Mouse (Mus musculus) heart, embryonic 13.5 days (tissue): ENCODE measurements at regions not wholly inside any gene's neighbourhood (a gene's known extent, or its start where the extent isn't known, plus 50 kb on each side); places are given as distances from the start of the nearest gene placed in this dataset.

Source experiments
- ATAC-seq: fragments of 200-750 bp; cut with Nextera tagmentation; 2 replicates; pipeline ENCODE4 v1.8.0; 2017; ENCODE audit warnings: moderate TSS enrichment; ENCODE audit not compliant: insufficient number of reproducible peaks, low FRiP score, low TSS enrichment; ENCODE audit errors: extremely low read depth
- H3K27ac ChIP-seq: fragments of 300-500 bp; sonication (generic); replicated peaks from 2 replicates; pipeline ENCODE4 v1.5.1; 2015; ENCODE audit warnings: moderate library complexity, mild to moderate bottlenecking, inconsistent platforms
- H3K27me3 ChIP-seq: fragments of 300-500 bp; sonication (generic); replicated peaks from 2 replicates; pipeline ENCODE4 v1.6.1; 2015; ENCODE audit warnings: mild to moderate bottlenecking, inconsistent platforms
- H3K36me3 ChIP-seq: fragments of 300-500 bp; sonication (generic); 2 replicates; pipeline ENCODE4 v1.6.1; 2015; ENCODE audit warnings: mild to moderate bottlenecking, inconsistent platforms
- H3K4me1 ChIP-seq: fragments of 300-500 bp; sonication (generic); 2 replicates; pipeline ENCODE4 v1.6.1; 2015; ENCODE audit warnings: inconsistent platforms
- H3K4me2 ChIP-seq: fragments of 300-500 bp; sonication (generic); 2 replicates; pipeline ENCODE4 v1.6.1; 2015; ENCODE audit warnings: inconsistent platforms, mild to moderate bottlenecking, moderate library complexity
- H3K4me3 ChIP-seq: fragments of 300-500 bp; sonication (generic); 2 replicates; pipeline ENCODE4 v1.5.1; 2015; ENCODE audit warnings: moderate library complexity, mild to moderate bottlenecking, inconsistent platforms
- H3K9ac ChIP-seq: fragments of 300-500 bp; sonication (generic); 2 replicates; pipeline ENCODE4 v1.6.1; 2015; ENCODE audit warnings: inconsistent platforms, mild to moderate bottlenecking, moderate library complexity
- H3K9me3 ChIP-seq: fragments of 300-500 bp; sonication (generic); 2 replicates; pipeline ENCODE4 v1.6.1; 2016; ENCODE audit warnings: inconsistent platforms
- WGBS: fragments of 180-500 bp; shearing (Covaris S2); methylation state at CpG from one replicate; pipeline ENCODE4 v1.1.7; 2015; ENCODE audit warnings: mixed read lengths; 5-methylcytosine and 5-hydroxymethylcytosine counted together

- Histone ChIP-seq H3K36me3 (no peaks in the 10 kb centered on the region), H3K4me1 (0 out of 2 replicates have a peak, but pooled peaks cover 4% of the 10 kb centered on the region), H3K9ac (no peak overlapping the region), H3K27ac (no peak overlapping the region), H3K4me3 (no peak overlapping the region), H3K27me3 (0 out of 2 replicates have a peak, but pooled peaks cover 3% of the 10 kb centered on the region), H3K9me3 (no peaks in the 10 kb centered on the region), H3K4me2 (no peak overlapping the region)
- WGBS, result 65% methylated on average over 4 of the region's 4 CpGs
- no peak for ATAC-seq
Measured at GRCm38 (mm10) chr2:128523425-128524108, 67.4 kb upstream of the Spdye4c start.

DNA sequence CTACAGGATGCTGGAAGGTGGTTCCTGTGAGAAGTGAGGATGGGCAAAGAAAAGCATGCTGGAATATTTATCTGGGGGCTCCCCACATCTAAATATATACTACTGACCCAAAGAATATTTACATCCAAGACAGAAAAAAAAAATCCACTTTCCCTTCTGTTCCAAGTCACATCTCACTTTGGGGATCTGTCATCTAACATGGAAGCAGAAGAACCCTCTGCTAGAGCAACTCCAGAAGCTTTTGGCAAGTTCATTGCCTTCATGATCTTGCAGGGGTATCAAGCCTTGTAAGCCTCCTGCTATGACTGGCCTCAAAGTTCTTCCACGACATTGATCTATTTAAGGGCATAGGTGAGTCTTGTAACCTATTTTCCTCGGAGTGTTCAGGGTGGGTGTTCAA, 64.9 kb upstream of the Spdye4c start:
- Histone ChIP-seq H3K27me3 (0 out of 2 replicates have a peak, but pooled peaks cover 3% of the 10 kb centered on the region), H3K9me3 (no peaks in the 10 kb centered on the region), H3K9ac (no peak overlapping the region), H3K36me3 (no peaks in the 10 kb centered on the region), H3K4me3 (no peak overlapping the region), H3K27ac (no peak overlapping the region), H3K4me1 (0 out of 2 replicates have a peak, but pooled peaks cover 4% of the 10 kb centered on the region), H3K4me2 (no peak overlapping the region)
- no peak for ATAC-seq
- WGBS, result 61% methylated on average over 2 of the region's 2 CpGs

DNA sequence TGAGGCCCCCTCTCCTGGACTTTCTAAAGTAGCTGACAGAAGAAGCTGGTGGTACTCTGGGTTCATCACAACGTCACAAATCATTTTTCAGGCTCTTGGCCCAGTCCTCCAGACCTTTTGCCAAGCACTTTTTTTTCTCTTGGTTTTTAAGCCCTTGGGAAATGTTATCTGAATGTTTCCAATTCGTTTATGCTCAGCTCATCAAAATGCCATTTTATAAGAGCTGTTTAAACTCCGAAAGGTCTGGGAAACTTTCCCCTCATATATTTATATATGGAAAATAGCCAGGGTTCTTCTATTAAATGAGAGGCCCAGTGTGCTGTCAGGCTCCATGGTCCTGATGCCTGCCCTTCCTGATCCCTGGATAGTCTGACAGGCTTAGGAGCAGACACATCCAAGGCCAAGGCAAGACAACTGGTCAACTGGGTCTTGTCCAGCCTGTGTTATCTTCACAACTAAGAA, 64.1 kb upstream of the Spdye4c start:
- Histone ChIP-seq H3K27me3 (0 out of 2 replicates have a peak, but pooled peaks cover 3% of the 10 kb centered on the region), H3K36me3 (no peaks in the 10 kb centered on the region), H3K4me1 (0 out of 2 replicates have a peak, but pooled peaks cover 4% of the 10 kb centered on the region), H3K4me2 (no peak overlapping the region), H3K9ac (no peak overlapping the region), H3K9me3 (no peaks in the 10 kb centered on the region), H3K27ac (no peak overlapping the region), H3K4me3 (no peak overlapping the region)
- no peak for ATAC-seq
- WGBS, result 46% methylated on average over 3 of the region's 3 CpGs

GRCm38 (mm10) chr2:128536294-128536693, 54.7 kb upstream of the Spdye4c start:
- Histone ChIP-seq H3K9ac (no peak overlapping the region), H3K27ac (no peak overlapping the region), H3K4me2 (no peak overlapping the region), H3K4me3 (no peak overlapping the region), H3K9me3 (peaks cover 13% of the 10 kb centered on the region), H3K27me3 (no peaks in the 10 kb centered on the region; the same call in 1 of the 2 replicates), H3K4me1 (no peaks in the 10 kb centered on the region), H3K36me3 (no peaks in the 10 kb centered on the region)
- ATAC-seq, result no peak
- WGBS, result 70% methylated on average over 3 of the region's 3 CpGs

DNA sequence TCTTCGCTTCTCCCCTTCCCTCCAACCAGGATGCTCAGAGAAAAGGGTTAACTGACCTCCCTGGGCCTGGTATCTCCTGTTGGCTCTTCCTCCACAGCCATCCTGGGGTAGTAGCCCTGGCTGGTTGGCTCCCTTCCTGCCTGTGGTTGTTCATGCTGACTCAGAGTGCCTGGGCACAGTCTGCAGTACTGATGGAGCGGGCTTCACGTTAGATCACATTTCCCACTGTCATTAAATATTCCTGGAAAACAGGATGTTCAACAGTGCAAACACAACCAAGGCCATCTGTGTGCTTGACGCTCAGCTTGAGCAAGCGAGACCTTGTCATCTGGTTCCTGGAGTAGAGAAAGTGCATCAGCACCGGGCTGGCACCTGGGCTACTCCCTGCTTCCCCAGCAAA, 53.6 kb upstream of the Spdye4c start:
- H3K36me3 ChIP-seq, result no peaks in the 10 kb centered on the region
- no peak overlapping the region for H3K9ac ChIP-seq
- no peak overlapping the region for H3K27ac ChIP-seq
- H3K9me3 ChIP-seq, result peaks cover 13% of the 10 kb centered on the region
- H3K4me1 ChIP-seq, result no peaks in the 10 kb centered on the region
- no peak for ATAC-seq
- no peaks in the 10 kb centered on the region; the same call in 1 of the 2 replicates for H3K27me3 ChIP-seq
- H3K4me2 ChIP-seq, result no peak overlapping the region
- no peak overlapping the region for H3K4me3 ChIP-seq
- WGBS, result 75% methylated on average over 6 of the region's 6 CpGs

GRCm38 (mm10) chr2:128538736-128539135, 52.3 kb upstream of the Spdye4c start:
- Histone ChIP-seq H3K36me3 (no peaks in the 10 kb centered on the region), H3K4me1 (no peaks in the 10 kb centered on the region), H3K9me3 (0 out of 2 replicates have a peak, but pooled peaks cover 6% of the 10 kb centered on the region), H3K27ac (no peak overlapping the region), H3K4me2 (no peak overlapping the region), H3K4me3 (no peak overlapping the region), H3K27me3 (no peaks in the 10 kb centered on the region; the same call in 1 of the 2 replicates), H3K9ac (no peak overlapping the region)
- WGBS, result 72% methylated on average over 8 of the region's 8 CpGs
- ATAC-seq, result no peak
